Mouse (Mus musculus): ENCODE measurements around the gene Dcaf5.

DNA sequence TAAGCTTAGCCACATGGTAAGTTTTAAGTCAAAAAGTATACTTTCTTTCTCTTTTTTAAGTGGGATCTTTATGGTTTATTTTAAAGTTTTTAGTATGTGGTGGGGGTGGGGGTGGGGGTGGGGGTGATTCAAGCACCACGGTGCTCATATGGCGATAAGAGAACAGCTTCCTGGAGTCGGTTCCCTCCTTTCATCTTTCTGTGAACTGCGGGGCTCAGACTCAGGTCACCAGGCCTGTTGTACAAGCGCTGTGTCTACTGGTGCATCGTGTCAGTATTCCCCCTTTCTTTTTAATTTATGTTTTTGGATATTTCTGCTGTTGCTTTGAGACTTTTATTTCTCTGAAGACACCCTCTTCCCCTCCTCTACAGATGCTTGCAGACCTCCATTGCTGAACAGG is 137.7 kb downstream of the Dcaf5 start:
- TF ChIP-seq EP300 (optimal IDR thresholded peaks at IDR 0.05) (no peak), CTCF (IDR thresholded peaks at IDR 0.05; ENCODE audit: low read depth) (no peak)

Measured in stomach, postnatal 0 days (tissue).